14 mouse cellular contexts compared by ENCODE assay signal in genomic region chr6:98992772-98993147, GRCm38 (mm10).
A peak's percentile ranks its signal among the peaks of the same experiment; 100 is the strongest.
DNase-seq lines count a peak whose midpoint lies in the region; ATAC-seq and TF ChIP-seq lines count a peak whose summit lies in the region.
"Had no signal": no experiment of that assay in that cellular context is flagged by ENCODE, and none has a peak within 500 bp of the region (broad histone marks: within the 10 kb centered on the region; RNA-seq: fewer than 3 reads in every experiment).

No protein-coding gene starts in this region.

- TF ChIP-seq POLR2A in lung, adult 2 months (IDR thresholded peaks at IDR 0.05; ENCODE audit: borderline replicate concordance, extremely low read depth, low read depth, low read length): no peak
- no peak for TF ChIP-seq POLR2A in myocyte (IDR thresholded peaks at IDR 0.05; ENCODE audit: insufficient read length, low read depth)

- intact Hi-C loops in left cerebral cortex, postnatal 25 days (cut with DNase I): no loop called here

- no peak overlapping the region for H3K9ac ChIP-seq in lung, embryonic 16.5 days (ENCODE audit: low read length)
- no peak overlapping the region for H3K9ac ChIP-seq in intestine, embryonic 15.5 days
- H3K9ac ChIP-seq: embryonic facial prominence, embryonic 12.5 days; liver, embryonic 14.5 days had no signal

- H3K4me3 ChIP-seq in lung, embryonic 16.5 days (ENCODE audit: low read length): no peak overlapping the region
- H3K4me3 ChIP-seq in lung, adult 2 months (replicated peaks; ENCODE audit: extremely low read depth, low read depth, low read length): no peak overlapping the region
- no peak overlapping the region for H3K4me3 ChIP-seq in G1E (ENCODE audit: low read depth, low read length)
- no peak overlapping the region for H3K4me3 ChIP-seq in myocyte
- no peak overlapping the region for H3K4me3 ChIP-seq in intestine, embryonic 15.5 days (replicated peaks)
- H3K4me3 ChIP-seq: embryonic facial prominence, embryonic 12.5 days had no signal

- no peaks in the 10 kb centered on the region for H3K27me3 ChIP-seq in lung, embryonic 16.5 days (ENCODE audit: control insufficient read depth, insufficient read depth, low read depth, low read length)
- H3K27me3 ChIP-seq in G1E (ENCODE audit: insufficient read depth, low read length) (no peaks in the 10 kb centered on the region), myocyte (ENCODE audit: control insufficient read depth, insufficient read depth, insufficient read length) (no peaks in the 10 kb centered on the region)
- no peaks in the 10 kb centered on the region for H3K27me3 ChIP-seq in intestine, embryonic 15.5 days (replicated peaks)
- H3K27me3 ChIP-seq: embryonic facial prominence, embryonic 12.5 days had no signal

- H3K79me2 ChIP-seq in myocyte (ENCODE audit: control insufficient read depth, insufficient read depth): peaks cover 61% of the 10 kb centered on the region

- no peaks in the 10 kb centered on the region for H3K9me3 ChIP-seq in lung, embryonic 16.5 days (ENCODE audit: control insufficient read depth, low read length)
- H3K9me3 ChIP-seq in G1E (replicated peaks): peaks cover 8% of the 10 kb centered on the region
- no peaks in the 10 kb centered on the region for H3K9me3 ChIP-seq in intestine, embryonic 15.5 days
- H3K9me3 ChIP-seq: embryonic facial prominence, embryonic 12.5 days had no signal

- no peak for ATAC-seq in lung, embryonic 16.5 days (ENCODE audit: low read depth)
- peak; percentile 41; the same call in 1 of the 2 replicates for ATAC-seq in G1E (ENCODE audit: extremely low read depth, insufficient number of reproducible peaks, low FRiP score, poor library complexity, severe bottlenecking)
- ATAC-seq in intestine, embryonic 15.5 days: no peak
- ATAC-seq: hindbrain, embryonic 16.5 days had no signal

- H3K4me1 ChIP-seq in lung, embryonic 16.5 days (replicated peaks; ENCODE audit: control insufficient read depth, insufficient read depth, low read length): peaks cover 33% of the 10 kb centered on the region
- peaks cover 45% of the 10 kb centered on the region for H3K4me1 ChIP-seq in lung, adult 2 months (ENCODE audit: control insufficient read depth, insufficient read depth, low read length)
- peaks cover 6% of the 10 kb centered on the region; the same call in 1 of the 2 replicates for H3K4me1 ChIP-seq in G1E (ENCODE audit: insufficient read depth, low read depth, low read length)
- H3K4me1 ChIP-seq in intestine, embryonic 15.5 days (replicated peaks): peaks cover 33% of the 10 kb centered on the region

- no peak overlapping the region for H3ac ChIP-seq in myocyte (ENCODE audit: control insufficient read depth, insufficient read length)

- no peaks in the 10 kb centered on the region for H3K36me3 ChIP-seq in lung, embryonic 16.5 days (ENCODE audit: control insufficient read depth, insufficient read depth, low read length)
- H3K36me3 ChIP-seq in G1E (replicated peaks) (peaks cover 45% of the 10 kb centered on the region), myocyte (ENCODE audit: control insufficient read depth, insufficient read depth) (no peaks in the 10 kb centered on the region)
- H3K36me3 ChIP-seq in intestine, embryonic 15.5 days: no peaks in the 10 kb centered on the region
- H3K36me3 ChIP-seq: embryonic facial prominence, embryonic 12.5 days had no signal

- 43% methylated on average over 7 of the region's 7 CpGs for WGBS in lung, embryonic 16.5 days
- WGBS in lung, adult 2 months: 28% methylated on average over 7 of the region's 7 CpGs
- WGBS in intestine, embryonic 15.5 days: 50% methylated on average over 7 of the region's 7 CpGs

- no peak overlapping the region for H3K4me2 ChIP-seq in lung, embryonic 16.5 days (ENCODE audit: low read depth, low read length)
- peak overlapping the region; percentile 20 for H3K4me2 ChIP-seq in myocyte (ENCODE audit: low read depth)
- no peak overlapping the region for H3K4me2 ChIP-seq in intestine, embryonic 15.5 days (replicated peaks)
- H3K4me2 ChIP-seq: embryonic facial prominence, embryonic 12.5 days had no signal

- H3K27ac ChIP-seq in lung, embryonic 16.5 days (ENCODE audit: low read length): peak overlapping the region; percentile 31
- H3K27ac ChIP-seq in intestine, embryonic 15.5 days: no peak overlapping the region
- H3K27ac ChIP-seq: embryonic facial prominence, embryonic 12.5 days; liver, embryonic 14.5 days had no signal

- peak; percentile 83 for DNase-seq in heart, adult 11 months
- DNase-seq in heart, adult 9 months (ENCODE audit: low spot score in 2 of 2): no peak
- DNase-seq in lung, adult 2 months: no peak
- no peak for DNase-seq in G1E (ENCODE audit: low spot score)
- no peak for DNase-seq in left cerebral cortex, postnatal 25 days (ENCODE audit: low spot score in 2 of 2)
- DNase-seq: cerebellum, postnatal 25 days; layer of hippocampus, adult 9-11 months; right cerebral cortex, postnatal 25 days had no signal

- TF ChIP-seq CTCF in lung, adult 2 months (IDR thresholded peaks at IDR 0.05; ENCODE audit: insufficient read depth, low read length): no peak
- TF ChIP-seq CTCF in G1E (IDR thresholded peaks at IDR 0.05; ENCODE audit: low read depth, low read length): no peak

TF ChIP-seq in myocyte, 11 proteins besides CTCF, POLR2A, EP300 and RAD21:
- TF ChIP-seq E2F4 (IDR thresholded peaks at IDR 0.05; ENCODE audit: insufficient read depth) (no peak), MYOG (IDR thresholded peaks at IDR 0.05; ENCODE audit: control insufficient read depth in 1 of 3, insufficient read depth in 1 of 3, insufficient read length in 2 of 3, low read depth in 2 of 3) (no peak), SRF (IDR thresholded peaks at IDR 0.05; ENCODE audit: control insufficient read depth, insufficient read length, low read depth) (no peak), TCF3 (IDR thresholded peaks at IDR 0.05; ENCODE audit: insufficient read length, low read depth) (no peak), USF1 (IDR thresholded peaks at IDR 0.05; ENCODE audit: low read depth) (no peak), POLR2AphosphoS2 (IDR thresholded peaks at IDR 0.05; ENCODE audit: insufficient read length, low read depth) (no peak), TCF12 (IDR thresholded peaks at IDR 0.05; ENCODE audit: insufficient read depth, poor library complexity, severe bottlenecking) (no peak), REST (IDR thresholded peaks at IDR 0.05; ENCODE audit: insufficient read depth, insufficient read length) (no peak), MAX (IDR thresholded peaks at IDR 0.05; ENCODE audit: low read depth) (no peak), MYOD1 (IDR thresholded peaks at IDR 0.05; ENCODE audit: control insufficient read depth in 1 of 3, insufficient read length in 2 of 3, low read depth in 2 of 3) (no peak), CEBPB (IDR thresholded peaks at IDR 0.05; ENCODE audit: insufficient read depth, poor library complexity, severe bottlenecking) (no peak)
